Mouse (Mus musculus) testis, adult 2 months (tissue): Measurements from ENCODE around the gene Notch1. TPM values are rescaled to one million over a fixed set of nuclear protein-coding genes. Genes with fewer than 3 reads are reported as not detected.

Source experiments
- H3K27ac ChIP-seq: fragments of 200-500 bp; 2 replicates; pipeline ENCODE4 v1.5.1; 2012; ENCODE audit warnings: low read depth, low read length; ENCODE audit not compliant: control insufficient read depth, insufficient read depth
- H3K27me3 ChIP-seq: fragments of 200-500 bp; 2 replicates; pipeline ENCODE4 v1.6.1; 2012; ENCODE audit warnings: mild to moderate bottlenecking, low read length, moderate library complexity; ENCODE audit not compliant: control insufficient read depth, insufficient read depth
- H3K36me3 ChIP-seq: fragments of 200-500 bp; 2 replicates; pipeline ENCODE4 v1.6.1; 2012; ENCODE audit warnings: mild to moderate bottlenecking, low read length; ENCODE audit not compliant: control insufficient read depth, insufficient read depth
- H3K4me1 ChIP-seq: fragments of 200-500 bp; 2 replicates; pipeline ENCODE4 v1.6.1; 2012; ENCODE audit warnings: low read length; ENCODE audit not compliant: control insufficient read depth, insufficient read depth
- H3K4me3 ChIP-seq: fragments of 200-500 bp; 2 replicates; pipeline ENCODE4 v1.5.1; 2012; ENCODE audit warnings: low read depth, mild to moderate bottlenecking, low read length, moderate library complexity, mixed read lengths; ENCODE audit not compliant: control insufficient read depth
- CTCF ChIP-seq: fragments of 200-500 bp; IDR thresholded peaks from 2 replicates; pipeline ENCODE4 v1.5.1; 2012; ENCODE audit warnings: low read depth, mild to moderate bottlenecking, inconsistent platforms, low read length, moderate library complexity; ENCODE audit not compliant: control insufficient read depth, insufficient read depth, insufficient replicate concordance
- POLR2A ChIP-seq: fragments of 200-500 bp; IDR thresholded peaks from 2 replicates; pipeline ENCODE4 v1.6.1; 2012; ENCODE audit warnings: low read depth, mild to moderate bottlenecking, inconsistent platforms, low read length, moderate library complexity; ENCODE audit not compliant: control insufficient read depth
- polyA plus RNA-seq: library from polyadenylated mRNA; depleted of rRNA; stranded (reverse); fragments of >200 nt; gene quantifications from 2 replicates; pipeline ENCODE4 v1.2.3, GENCODE M21; 2012

The Notch1 gene
- polyA plus RNA-seq, 1 experiment, result 3.0 TPM

DNA sequence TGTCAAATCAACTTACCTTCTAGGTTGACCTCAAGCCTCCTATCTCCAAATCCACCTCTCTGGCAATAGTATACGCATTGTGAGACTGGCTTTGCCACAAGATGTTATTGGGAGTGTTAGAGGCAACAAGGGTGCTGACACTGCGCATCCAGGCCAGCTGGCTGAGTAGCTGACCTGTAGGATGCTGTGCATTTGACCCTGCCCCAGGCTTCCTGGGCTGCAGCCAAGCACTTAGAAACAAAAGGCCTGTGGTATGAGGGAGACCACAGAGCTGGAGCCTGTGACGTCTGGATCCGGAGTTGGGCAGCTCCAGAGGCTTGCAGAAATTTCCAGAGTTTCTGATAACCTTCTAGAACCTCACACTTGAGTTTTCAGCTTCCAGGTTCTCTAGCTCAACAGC, 26.7 kb upstream of the Notch1 start:
- no peaks in the 10 kb centered on the region; the same call in 1 of the 2 replicates for H3K4me1 ChIP-seq

GRCm38 (mm10) chr2:26541258-26541910, 24.9 kb upstream of the Notch1 start:
- no peaks in the 10 kb centered on the region for H3K36me3 ChIP-seq
- no peaks in the 10 kb centered on the region; the same call in 1 of the 2 replicates for H3K4me1 ChIP-seq
- TF ChIP-seq POLR2A (no peak), CTCF (no peak)
- no peak overlapping the region for H3K27ac ChIP-seq
- no peaks in the 10 kb centered on the region for H3K27me3 ChIP-seq
- no peak overlapping the region for H3K4me3 ChIP-seq

More for the DNA sequence above, 26.7 kb upstream of the Notch1 start:
- Histone ChIP-seq H3K27ac (no peak overlapping the region), H3K27me3 (no peaks in the 10 kb centered on the region), H3K36me3 (no peaks in the 10 kb centered on the region), H3K4me3 (no peak overlapping the region)
- TF ChIP-seq CTCF, result no peak
- TF ChIP-seq POLR2A, result no peak

DNA sequence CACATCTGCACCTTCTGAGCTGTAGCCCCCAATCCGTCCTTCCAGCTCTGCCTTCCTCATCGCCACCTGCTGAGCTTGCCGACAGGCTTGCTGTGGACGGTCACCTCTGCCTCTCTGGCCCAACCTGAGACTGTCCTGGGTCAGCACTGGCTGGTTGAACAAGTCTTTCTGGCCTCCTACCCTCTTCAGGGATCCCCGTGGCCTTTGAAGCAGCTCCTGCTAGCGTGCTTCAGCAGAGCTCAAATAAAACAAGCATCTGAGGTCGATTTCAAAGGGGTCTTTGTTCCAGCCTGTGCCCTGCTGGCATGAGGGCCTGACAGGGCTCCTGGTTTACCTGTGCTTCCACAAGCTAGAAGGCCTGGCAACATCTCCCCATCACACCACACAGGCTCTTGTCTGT, 24.3 kb upstream of the Notch1 start:
- H3K27me3 ChIP-seq, result no peaks in the 10 kb centered on the region
- H3K36me3 ChIP-seq, result no peaks in the 10 kb centered on the region
- H3K4me1 ChIP-seq, result no peaks in the 10 kb centered on the region; the same call in 1 of the 2 replicates
- H3K27ac ChIP-seq, result no peak overlapping the region
- no peak for TF ChIP-seq POLR2A
- no peak for TF ChIP-seq CTCF
- no peak overlapping the region for H3K4me3 ChIP-seq

DNA sequence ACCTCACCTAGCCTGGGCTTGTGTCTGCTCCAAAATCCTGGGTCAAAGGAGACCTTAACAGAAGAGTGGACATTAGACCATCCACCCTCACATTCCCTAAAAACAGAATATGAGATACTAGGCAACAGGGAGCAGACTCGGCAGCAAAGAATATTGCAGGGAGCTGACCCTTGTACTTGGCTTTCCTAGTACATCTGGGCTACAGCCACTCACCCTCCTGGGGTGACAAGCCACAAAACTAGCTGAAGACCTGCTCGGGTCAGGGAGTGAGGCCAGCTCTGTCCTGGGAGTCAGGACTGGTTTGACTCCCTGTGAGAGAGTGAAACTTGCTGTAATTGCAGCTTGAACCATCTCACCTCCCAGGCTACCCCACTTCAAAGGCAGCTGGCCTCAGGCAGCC, 23.1 kb upstream of the Notch1 start:
- no peaks in the 10 kb centered on the region for H3K27me3 ChIP-seq
- TF ChIP-seq POLR2A (no peak), CTCF (no peak)
- H3K36me3 ChIP-seq, result no peaks in the 10 kb centered on the region
- no peaks in the 10 kb centered on the region; the same call in 1 of the 2 replicates for H3K4me1 ChIP-seq
- H3K27ac ChIP-seq, result no peak overlapping the region
- H3K4me3 ChIP-seq, result no peak overlapping the region

GRCm38 (mm10) chr2:26535517-26536045, 19.1 kb upstream of the Notch1 start:
- H3K36me3 ChIP-seq, result no peaks in the 10 kb centered on the region
- no peaks in the 10 kb centered on the region for H3K4me1 ChIP-seq
- no peak overlapping the region for H3K4me3 ChIP-seq
- no peaks in the 10 kb centered on the region for H3K27me3 ChIP-seq
- TF ChIP-seq CTCF (no peak), POLR2A (no peak)
- H3K27ac ChIP-seq, result no peak overlapping the region

GRCm38 (mm10) chr2:26534616-26535015, 18.2 kb upstream of the Notch1 start:
- no peaks in the 10 kb centered on the region for H3K36me3 ChIP-seq
- no peak for TF ChIP-seq POLR2A
- TF ChIP-seq CTCF, result no peak
- H3K27me3 ChIP-seq, result no peaks in the 10 kb centered on the region
- no peak overlapping the region for H3K4me3 ChIP-seq
- H3K4me1 ChIP-seq, result no peaks in the 10 kb centered on the region
- no peak overlapping the region for H3K27ac ChIP-seq

- no peaks in the 10 kb centered on the region for H3K27me3 ChIP-seq
- no peak for TF ChIP-seq POLR2A
- H3K4me3 ChIP-seq, result no peak overlapping the region
- H3K27ac ChIP-seq, result no peak overlapping the region
- H3K4me1 ChIP-seq, result no peaks in the 10 kb centered on the region
- H3K36me3 ChIP-seq, result no peaks in the 10 kb centered on the region
Observed at GRCm38 (mm10) chr2:26534161-26534560, 17.7 kb upstream of the Notch1 start.

GRCm38 (mm10) chr2:26533249-26533648, 16.8 kb upstream of the Notch1 start:
- H3K4me1 ChIP-seq, result no peaks in the 10 kb centered on the region
- no peak for TF ChIP-seq POLR2A
- TF ChIP-seq CTCF, result no peak
- H3K4me3 ChIP-seq, result no peak overlapping the region
- no peak overlapping the region for H3K27ac ChIP-seq
- H3K27me3 ChIP-seq, result no peaks in the 10 kb centered on the region
- H3K36me3 ChIP-seq, result no peaks in the 10 kb centered on the region
